Mouse (Mus musculus): Measurements from ENCODE around the gene Zfyve16. TPM values are rescaled to one million over a fixed set of nuclear protein-coding genes. Genes with fewer than 3 reads are reported as not detected.

Gene Zfyve16
- total RNA-seq, 2 experiments from 2014 or later: 14.5 to 20.0 TPM

DNA sequence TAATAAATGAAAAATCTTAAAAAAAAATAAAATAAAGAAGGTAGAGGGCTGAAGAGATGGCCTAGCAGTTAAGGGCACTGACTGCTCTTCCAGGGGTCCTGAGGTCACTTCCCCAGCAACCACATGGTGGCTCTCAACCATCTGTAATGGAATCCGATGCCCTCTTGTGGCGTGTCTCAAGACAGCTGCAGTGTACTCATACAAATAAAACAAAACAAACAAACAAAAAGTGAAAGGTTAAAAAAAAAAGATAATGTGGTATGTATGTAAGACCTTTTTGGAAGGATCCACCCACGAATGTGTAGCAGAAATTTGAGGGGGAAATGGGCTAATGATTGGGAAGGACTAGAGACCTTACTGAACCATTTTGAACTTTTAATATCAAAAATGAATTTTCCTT lies 47.3 kb downstream of the Zfyve16 start:
- intact Hi-C loops (cut with DNase I): loop anchor here (2.0 to 10.0 kb wide), 2 partner anchors 129 to 579 kb away; partner anchors contain the start of genes Dhfr and Msh3
- DNase-seq (ENCODE audit: low spot score in 2 of 2): peak; percentile 33 to 57

DNA sequence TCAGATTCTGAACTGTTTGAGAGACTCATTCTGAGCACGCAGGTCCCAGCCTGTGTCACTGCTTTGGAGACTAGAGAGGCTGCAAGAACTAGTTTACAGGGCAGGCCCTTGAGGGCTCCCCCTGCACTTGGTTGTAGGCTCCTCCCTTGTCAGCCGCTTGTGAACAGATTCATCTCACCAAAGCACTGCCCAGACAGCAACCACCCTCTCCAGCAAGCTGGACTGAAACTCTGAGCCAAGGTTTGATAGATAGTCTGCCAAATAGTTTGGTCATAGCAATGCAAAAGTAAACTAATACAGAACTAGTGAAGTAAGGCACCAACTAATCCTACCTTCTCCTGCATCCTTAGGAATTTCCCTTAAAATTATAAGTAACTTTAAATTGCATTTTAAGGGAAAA lies 60.5 kb downstream of the Zfyve16 start:
- intact Hi-C loops (cut with DNase I): no loop called here
- DNase-seq (ENCODE audit: low spot score in 2 of 2): no peak

DNA sequence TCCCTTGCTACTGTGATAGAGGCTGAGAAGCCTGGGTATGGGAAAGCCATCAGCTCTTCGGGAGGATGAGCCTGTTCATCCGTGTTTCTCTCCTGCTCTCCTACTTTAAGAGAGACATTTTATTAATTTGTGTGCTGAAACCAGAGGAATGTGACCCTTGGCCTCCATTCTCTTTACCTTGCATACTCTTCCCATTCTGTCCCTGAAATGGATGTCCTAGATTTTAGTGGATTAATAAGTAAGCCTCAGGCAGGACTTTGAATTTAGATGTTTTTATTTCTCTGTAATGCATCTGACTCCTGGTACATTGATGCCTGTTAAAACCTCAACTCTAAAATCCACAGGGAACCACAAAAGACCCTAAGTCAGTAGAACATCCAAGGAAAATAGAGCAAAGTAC lies 61.3 kb downstream of the Zfyve16 start:
- DNase-seq (ENCODE audit: low spot score in 2 of 2): no peak

DNA sequence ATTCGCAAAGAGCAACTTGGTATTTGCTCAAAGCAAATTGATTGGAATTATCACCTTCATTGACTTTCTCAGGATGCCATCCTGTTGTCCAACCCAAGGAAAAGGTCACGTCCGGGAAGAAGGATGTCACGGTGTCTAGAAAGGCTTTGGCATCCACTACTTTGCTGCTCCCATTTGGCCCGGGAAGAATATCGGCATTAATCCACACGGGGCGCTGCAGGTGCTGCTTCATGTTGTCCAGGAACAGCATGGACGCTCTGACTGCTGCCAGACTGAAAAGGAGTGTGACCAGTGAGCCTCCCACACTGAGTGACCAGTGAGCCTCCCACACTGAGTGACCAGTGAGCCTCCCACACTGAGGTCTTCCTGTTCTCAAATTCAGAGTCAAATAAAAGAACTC lies 62.8 kb downstream of the Zfyve16 start:
- intact Hi-C loops (cut with DNase I): no loop called here
- DNase-seq (ENCODE audit: low spot score in 2 of 2): no peak

More for the DNA sequence above, 61.3 kb downstream of the Zfyve16 start:
- intact Hi-C loops (cut with DNase I): no loop called here

DNA sequence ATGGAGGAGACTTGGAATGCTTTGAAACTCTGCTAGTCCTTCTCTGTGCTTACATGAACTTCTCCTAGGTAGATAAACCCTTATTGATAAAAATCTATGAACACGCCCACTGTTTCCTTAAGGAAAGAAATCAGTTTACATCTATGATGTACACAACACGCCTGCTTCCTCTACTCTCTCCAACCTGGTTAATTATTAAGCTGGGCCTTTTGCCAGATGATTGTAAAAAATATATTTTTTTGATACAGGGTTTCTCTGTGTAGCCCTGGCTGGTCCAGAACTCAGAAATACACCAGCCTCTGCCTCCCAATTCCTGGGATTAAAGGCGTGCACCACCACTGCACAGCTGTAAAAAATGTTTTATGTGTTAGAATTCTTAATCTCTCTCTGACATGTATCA lies 66.0 kb downstream of the Zfyve16 start:
- no peak for DNase-seq (ENCODE audit: low spot score in 2 of 2)
- intact Hi-C loops (cut with DNase I): no loop called here

DNA sequence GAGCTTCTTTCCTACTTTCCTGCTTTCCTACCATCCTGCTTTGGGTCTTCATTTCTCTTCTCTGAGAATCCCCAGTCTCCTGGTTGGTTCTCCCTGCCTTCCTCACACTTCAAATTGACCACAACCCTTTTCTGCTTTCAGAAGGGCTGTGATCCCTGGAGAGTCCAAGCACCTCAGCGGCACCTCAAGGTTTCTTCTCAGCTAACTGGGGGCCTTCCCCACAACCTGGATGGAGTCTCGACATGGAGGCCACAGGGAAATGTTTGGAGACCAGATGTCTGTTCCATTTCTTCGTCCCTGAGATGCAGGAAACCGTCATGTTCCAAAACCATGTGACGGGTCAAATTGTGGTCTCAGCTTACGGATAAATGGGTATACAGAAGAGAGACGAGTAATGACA lies 83.8 kb downstream of the Zfyve16 start:
- intact Hi-C loops (cut with DNase I): no loop called here
- DNase-seq (ENCODE audit: low spot score in 2 of 2): no peak

DNA sequence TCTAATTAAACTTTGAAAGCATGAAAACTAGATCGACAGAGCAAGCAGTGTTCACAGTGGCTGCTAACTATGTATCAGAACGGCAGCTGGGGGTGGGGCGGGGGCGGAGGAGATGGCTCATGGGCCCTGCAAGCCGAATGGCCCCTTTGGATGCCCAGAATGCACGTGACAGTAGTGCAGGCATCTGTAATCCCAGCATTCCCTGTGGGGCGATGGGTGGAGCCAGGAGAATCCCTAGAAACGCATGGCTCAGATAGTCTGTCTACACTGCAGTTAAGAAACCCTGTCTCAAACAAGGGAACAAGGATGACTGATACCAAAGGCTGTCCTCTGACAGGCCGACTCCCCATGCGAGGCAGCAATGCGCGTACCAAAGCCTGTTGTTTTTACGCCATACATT lies 90.4 kb downstream of the Zfyve16 start:
- intact Hi-C loops (cut with DNase I): no loop called here
- DNase-seq (ENCODE audit: low spot score in 2 of 2): no peak

DNA sequence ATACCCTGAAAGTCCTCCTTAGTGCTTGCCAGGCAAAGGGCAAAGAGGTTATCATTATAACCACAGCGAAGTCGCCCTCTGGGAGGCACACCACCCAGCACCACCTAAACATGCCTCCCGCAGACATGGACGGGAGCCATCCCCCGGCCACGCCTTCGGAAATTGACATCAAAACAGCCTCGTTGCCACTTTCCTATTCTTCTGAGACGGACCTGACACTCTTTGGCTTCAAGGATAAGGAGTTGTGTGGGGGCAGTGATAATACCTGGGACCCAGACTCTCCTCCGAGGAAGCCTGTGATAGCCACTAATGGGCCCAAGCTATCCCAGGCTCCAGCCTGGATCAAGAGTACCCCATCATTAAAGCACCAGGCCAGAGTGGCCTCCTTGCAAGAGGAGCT lies 92.0 kb downstream of the Zfyve16 start:
- DNase-seq (ENCODE audit: low spot score in 2 of 2): no peak
- intact Hi-C loops (cut with DNase I): no loop called here

Other genes with a start within 250 kb of the Zfyve16 start
- not detected for gene Gm20379, start 224.9 kb downstream of the Zfyve16 start, total RNA-seq (2021)
- gene Dhfr, start 176.1 kb downstream of the Zfyve16 start, total RNA-seq (2021): 1 to 10 TPM; 1.4 to 1.5 TPM
- gene Msh3, start 175.9 kb downstream of the Zfyve16 start, total RNA-seq (2021): 10 to 100 TPM; 26.2 to 27.9 TPM
- gene Ankrd34b, start 105.0 kb downstream of the Zfyve16 start, total RNA-seq (2021): 10 to 100 TPM; 16.3 to 18.1 TPM
- gene Fam151b, start 46.9 kb downstream of the Zfyve16 start, total RNA-seq (2021): 10 to 100 TPM; 10.6 to 11.5 TPM
- not detected for gene Spz1, start 45.3 kb upstream of the Zfyve16 start, total RNA-seq (2021)
- gene Serinc5, start 80.2 kb upstream of the Zfyve16 start, total RNA-seq (2021): 10 to 100 TPM; 60.2 to 73.2 TPM